11 mouse cellular contexts compared by ENCODE assay signal in the genomic region with DNA sequence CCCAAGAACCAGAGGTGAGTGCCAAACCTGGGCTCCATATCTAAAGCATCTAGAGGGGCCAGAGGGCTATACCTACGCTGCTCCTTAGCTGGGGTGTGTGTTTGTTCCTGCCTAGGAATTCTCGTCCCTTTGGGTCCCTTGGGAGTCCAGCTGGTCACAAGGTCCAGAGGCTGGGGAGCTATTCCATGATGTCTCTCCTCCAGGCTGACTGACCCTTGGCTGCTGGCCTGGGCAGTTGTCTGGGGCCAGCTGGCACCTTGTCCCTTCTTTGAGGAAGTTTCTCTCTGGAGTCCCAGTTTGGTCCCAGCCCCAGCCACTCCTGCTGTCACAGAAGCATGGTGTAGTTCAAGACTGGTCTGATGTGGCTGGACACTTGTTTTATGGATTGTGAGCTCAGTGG. TPM values are rescaled to one million over a fixed set of nuclear protein-coding genes. Genes with fewer than 3 reads are reported as not detected.
DNase-seq lines count a peak whose midpoint lies in the region; ATAC-seq and TF ChIP-seq lines count a peak whose summit lies in the region.
"Had no signal": no experiment of that assay in that cellular context is flagged by ENCODE, and none has a peak within 500 bp of the region (broad histone marks: within the 10 kb centered on the region; RNA-seq: fewer than 3 reads in every experiment).

No protein-coding gene starts in this region.

- 44% methylated on average over 2 of the region's 2 CpGs for WGBS in kidney, adult 2 months
- WGBS in kidney, embryonic 16.5 days, result 63% methylated on average over 2 of the region's 2 CpGs
- 56% methylated on average over 2 of the region's 2 CpGs for WGBS in embryonic facial prominence, embryonic 10.5 days
- 71% methylated on average over 2 of the region's 2 CpGs for WGBS in heart, embryonic 13.5 days
- 56% methylated on average over 2 of the region's 2 CpGs for WGBS in limb, embryonic 15.5 days

- no peak for TF ChIP-seq POLR2A in kidney, adult 2 months (IDR thresholded peaks at IDR 0.05; ENCODE audit: low read depth, low read length)

- H3K4me2 ChIP-seq in kidney, embryonic 16.5 days (replicated peaks; ENCODE audit: low read depth, low read length), result no peak overlapping the region
- H3K4me2 ChIP-seq in heart, embryonic 13.5 days, result no peak overlapping the region
- no peak overlapping the region for H3K4me2 ChIP-seq in limb, embryonic 15.5 days

- H3K36me3 ChIP-seq in kidney, adult 2 months (ENCODE audit: control insufficient read depth, insufficient read depth, low read length), result no peaks in the 10 kb centered on the region
- H3K36me3 ChIP-seq in kidney, embryonic 16.5 days (ENCODE audit: insufficient read depth, low read length), result no peaks in the 10 kb centered on the region
- H3K36me3 ChIP-seq in embryonic facial prominence, embryonic 10.5 days (replicated peaks), result no peaks in the 10 kb centered on the region
- H3K36me3 ChIP-seq in heart, embryonic 13.5 days, result no peaks in the 10 kb centered on the region
- no peaks in the 10 kb centered on the region for H3K36me3 ChIP-seq in limb, embryonic 15.5 days

- H3K4me1 ChIP-seq in kidney, adult 2 months (ENCODE audit: control insufficient read depth, insufficient read depth, low read length), result no peaks in the 10 kb centered on the region
- no peaks in the 10 kb centered on the region for H3K4me1 ChIP-seq in kidney, embryonic 16.5 days (ENCODE audit: insufficient read depth, low read length)
- peaks cover 38% of the 10 kb centered on the region for H3K4me1 ChIP-seq in embryonic facial prominence, embryonic 10.5 days
- H3K4me1 ChIP-seq in heart, embryonic 13.5 days, result peaks cover 44% of the 10 kb centered on the region
- peaks cover 41% of the 10 kb centered on the region for H3K4me1 ChIP-seq in limb, embryonic 15.5 days

- no peaks in the 10 kb centered on the region for H3K9me3 ChIP-seq in kidney, embryonic 16.5 days (ENCODE audit: low read length)
- H3K9me3 ChIP-seq in embryonic facial prominence, embryonic 10.5 days, result no peaks in the 10 kb centered on the region
- H3K9me3 ChIP-seq in heart, embryonic 13.5 days, result no peaks in the 10 kb centered on the region
- no peaks in the 10 kb centered on the region for H3K9me3 ChIP-seq in limb, embryonic 15.5 days

- DNase-seq in kidney, adult 2 months, result peak; percentile 86
- DNase-seq in embryonic facial prominence, embryonic 10.5 days (ENCODE audit: low spot score), result no peak
- no peak for DNase-seq in thymus, adult 18-20 months
- no peak for DNase-seq in natural killer cell, adult 2 months (ENCODE audit: low spot score in 2 of 2)
- DNase-seq: cerebellum, adult 9-11 months had no signal

- no peak overlapping the region for H3K9ac ChIP-seq in kidney, embryonic 16.5 days (replicated peaks; ENCODE audit: low read length)
- no peak overlapping the region for H3K9ac ChIP-seq in heart, embryonic 13.5 days
- H3K9ac ChIP-seq in limb, embryonic 15.5 days, result no peak overlapping the region

- H3K4me3 ChIP-seq in kidney, adult 2 months (ENCODE audit: insufficient read depth, low read depth, low read length), result no peak overlapping the region
- H3K4me3 ChIP-seq in kidney, embryonic 16.5 days (ENCODE audit: low read length), result no peak overlapping the region
- H3K4me3 ChIP-seq in embryonic facial prominence, embryonic 10.5 days, result no peak overlapping the region
- H3K4me3 ChIP-seq in heart, embryonic 13.5 days, result no peak overlapping the region
- no peak overlapping the region for H3K4me3 ChIP-seq in limb, embryonic 15.5 days

- TF ChIP-seq CTCF in kidney, adult 2 months (conservative IDR thresholded peaks at IDR 0.05; ENCODE audit: insufficient read depth, insufficient read length, low read depth, low read length), result no peak

- no peak overlapping the region for H3K27ac ChIP-seq in kidney, adult 2 months (ENCODE audit: insufficient read depth, low read depth, low read length)
- H3K27ac ChIP-seq in kidney, embryonic 16.5 days (ENCODE audit: low read length), result no peak overlapping the region
- peak overlapping the region; percentile 85 for H3K27ac ChIP-seq in embryonic facial prominence, embryonic 10.5 days (replicated peaks)
- H3K27ac ChIP-seq in heart, embryonic 13.5 days (replicated peaks), result peak overlapping the region; percentile 43
- peak overlapping the region; percentile 91 for H3K27ac ChIP-seq in limb, embryonic 15.5 days
- H3K27ac ChIP-seq: kidney, postnatal 0 days had no signal

- H3K27me3 ChIP-seq in kidney, adult 2 months (replicated peaks; ENCODE audit: control insufficient read depth, insufficient read depth, low read length), result no peaks in the 10 kb centered on the region
- H3K27me3 ChIP-seq in kidney, embryonic 16.5 days (ENCODE audit: insufficient read depth, low read length), result no peaks in the 10 kb centered on the region
- H3K27me3 ChIP-seq in embryonic facial prominence, embryonic 10.5 days (replicated peaks; ENCODE audit: low read depth, poor library complexity, severe bottlenecking), result no peaks in the 10 kb centered on the region
- H3K27me3 ChIP-seq in heart, embryonic 13.5 days (replicated peaks), result peaks cover 3% of the 10 kb centered on the region
- no peaks in the 10 kb centered on the region for H3K27me3 ChIP-seq in limb, embryonic 15.5 days

- ATAC-seq in kidney, embryonic 16.5 days (ENCODE audit: low FRiP score, low TSS enrichment), result no peak
- ATAC-seq in heart, embryonic 13.5 days (ENCODE audit: extremely low read depth, insufficient number of reproducible peaks, low FRiP score, low TSS enrichment), result no peak
- ATAC-seq in limb, embryonic 15.5 days (ENCODE audit: insufficient number of reproducible peaks, low FRiP score, low TSS enrichment, low read depth), result no peak
- no peak for ATAC-seq in megakaryocyte, adult 5-6 weeks (ENCODE audit: poor library complexity, severe bottlenecking)

RNA-seq across cellular contexts. Expression of gene Hdac11, which starts 24.9 kb away (rescaled TPM):
- polyA plus RNA-seq in kidney, adult 2 months (2012; rRNA removed), result 43.5 and 46.7 TPM in 2 replicates
- 15.5 and 15.7 TPM in 2 replicates for polyA plus RNA-seq in kidney, embryonic 16.5 days (2015; fragmentation: Nextera tagmentation; extraction: Ambion mirVana)
- polyA plus RNA-seq in embryonic facial prominence, embryonic 10.5 days (2016; fragmentation: Nextera tagmentation; extraction: Ambion mirVana), result 8.6 and 9.8 TPM in 2 replicates
- 8.2 and 9.6 TPM in 2 replicates for polyA plus RNA-seq in heart, embryonic 13.5 days (2015; fragmentation: Nextera tagmentation; extraction: Ambion mirVana)
- 13.5 and 13.9 TPM in 2 replicates for polyA plus RNA-seq in limb, embryonic 15.5 days (2015; fragmentation: Nextera tagmentation; extraction: Ambion mirVana)
- total RNA-seq in megakaryocyte, adult 5-6 weeks (2015), result 0.27 and 0.80 TPM in 2 replicates
- total RNA-seq in megakaryocyte, adult 5-6 weeks (2017), result 0.16 and 0.37 TPM in 2 replicates

RNA-seq across cellular contexts. Expression of gene Fbln2, which starts 30.9 kb away (rescaled TPM):
- polyA plus RNA-seq in kidney, adult 2 months (2012; rRNA removed), result 12.6 and 18.0 TPM in 2 replicates
- polyA plus RNA-seq in kidney, embryonic 16.5 days (2015; fragmentation: Nextera tagmentation; extraction: Ambion mirVana), result 39.8 and 43.8 TPM in 2 replicates
- polyA plus RNA-seq in embryonic facial prominence, embryonic 10.5 days (2016; fragmentation: Nextera tagmentation; extraction: Ambion mirVana), result 56.6 and 69.0 TPM in 2 replicates
- 173 and 181 TPM in 2 replicates for polyA plus RNA-seq in heart, embryonic 13.5 days (2015; fragmentation: Nextera tagmentation; extraction: Ambion mirVana)
- polyA plus RNA-seq in limb, embryonic 15.5 days (2015; fragmentation: Nextera tagmentation; extraction: Ambion mirVana), result 297 and 305 TPM in 2 replicates
- total RNA-seq in megakaryocyte, adult 5-6 weeks (2015), result not detected in 2 replicates
- total RNA-seq in megakaryocyte, adult 5-6 weeks (2017), result not detected in 2 replicates
- total RNA-seq: megakaryocyte-erythroid progenitor cell, adult 5-6 weeks had no signal

Comparison
In these comparisons a context has a peak if more than half of its experiments do, and no peak if none do; other contexts are left out.
1. H3K27ac ChIP-seq: peak in embryonic facial prominence, embryonic 10.5 days (single experiment), heart, embryonic 13.5 days (single experiment) and limb, embryonic 15.5 days (single experiment); none in kidney, adult 2 months (single experiment) and kidney, embryonic 16.5 days (single experiment).